Mouse (Mus musculus): Measurements from ENCODE around the gene Cnst. TPM values are rescaled to one million over a fixed set of nuclear protein-coding genes. Genes with fewer than 3 reads are reported as not detected.

Cnst gene
- polyA plus RNA-seq, 1 experiment from 2014 or later, result 15.9 TPM

DNA sequence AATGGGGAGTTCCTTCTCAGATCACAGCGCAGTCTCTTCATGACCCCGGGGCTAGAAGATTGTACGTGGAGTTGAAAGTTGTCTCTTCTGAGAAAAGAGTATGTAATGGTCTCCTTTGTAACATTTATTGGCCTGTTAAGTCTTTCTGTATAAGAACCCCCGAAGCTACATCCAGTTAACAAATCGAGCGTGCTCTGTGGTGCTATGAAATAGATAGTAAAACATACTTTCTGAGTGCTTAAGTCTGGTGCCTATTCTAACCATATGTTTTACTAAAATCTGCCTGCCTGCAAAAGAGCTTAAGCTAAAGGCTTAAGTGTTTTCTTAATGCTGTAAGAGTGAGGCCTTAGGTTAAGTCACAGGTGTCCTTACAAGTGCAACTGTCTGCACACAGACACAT lies 66.2 kb downstream of the Cnst start:
- Histone ChIP-seq H3K4me1 (peaks cover 22% of the 10 kb centered on the region), H3K36me3 (peaks cover 14% of the 10 kb centered on the region), H3K4me3 (no peak overlapping the region), H3K27me3 (ENCODE audit: insufficient read depth, poor library complexity, severe bottlenecking) (no peaks in the 10 kb centered on the region), H3K9me3 (no peaks in the 10 kb centered on the region), H3K27ac (no peak overlapping the region)
- WGBS, result 92% methylated on average over 6 of the region's 6 CpGs
- no peak for DNase-seq (ENCODE audit: low spot score)

DNA sequence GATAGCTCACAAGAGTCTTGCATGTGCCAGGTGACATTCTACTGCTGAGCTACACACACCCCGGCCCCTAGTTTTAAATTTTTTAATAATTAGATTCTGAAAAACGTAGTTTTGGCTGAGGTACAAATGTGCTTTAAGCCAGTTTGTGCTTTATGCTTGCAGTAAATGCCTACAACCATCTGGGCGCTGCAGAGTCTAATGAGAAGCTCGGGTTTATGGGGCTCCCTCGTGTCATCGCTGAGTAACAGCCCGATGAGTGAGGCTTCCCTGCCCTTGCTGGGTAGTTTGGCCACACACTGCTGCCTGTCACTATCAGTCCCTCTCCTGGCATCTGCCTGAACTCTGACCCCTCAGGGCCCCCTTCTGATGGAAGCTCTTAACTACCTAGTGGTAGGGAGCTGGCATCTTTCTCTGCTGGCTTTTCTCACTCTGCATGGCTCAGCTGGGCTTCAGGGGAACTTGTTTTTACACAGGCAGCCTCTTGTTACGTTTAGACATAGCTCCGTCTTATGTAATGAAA lies 66.9 kb downstream of the Cnst start:
- peaks cover 14% of the 10 kb centered on the region for H3K36me3 ChIP-seq
- WGBS, result 70% methylated on average over 9 of the region's 9 CpGs
- H3K4me1 ChIP-seq, result peaks cover 22% of the 10 kb centered on the region
- DNase-seq (ENCODE audit: low spot score), result no peak
- H3K9me3 ChIP-seq, result no peaks in the 10 kb centered on the region
- no peak overlapping the region for H3K4me3 ChIP-seq
- H3K27ac ChIP-seq, result no peak overlapping the region
- no peaks in the 10 kb centered on the region for H3K27me3 ChIP-seq (ENCODE audit: insufficient read depth, poor library complexity, severe bottlenecking)

DNA sequence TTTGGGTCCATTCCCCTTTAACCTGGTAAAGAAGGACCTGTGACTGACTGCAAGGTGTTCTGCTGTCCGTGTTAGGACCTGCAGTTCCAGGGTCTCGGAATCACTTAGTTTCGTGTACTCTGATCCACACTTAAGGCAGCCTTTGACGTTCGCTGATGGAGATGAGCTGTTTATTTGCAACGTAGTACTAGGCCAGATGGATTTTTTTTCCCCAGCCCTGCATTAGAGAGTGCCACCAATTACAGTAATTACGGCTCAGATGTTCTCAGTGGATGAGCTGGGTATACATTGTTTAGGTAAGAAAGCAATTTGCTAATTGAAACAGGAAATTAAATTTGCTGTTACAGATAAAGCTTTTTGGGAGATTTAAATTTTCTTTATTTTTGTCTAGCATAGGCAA lies 71.3 kb downstream of the Cnst start:
- WGBS, result 81% methylated on average over 7 of the region's 7 CpGs
- H3K27ac ChIP-seq, result no peak overlapping the region
- H3K27me3 ChIP-seq (ENCODE audit: insufficient read depth, poor library complexity, severe bottlenecking), result no peaks in the 10 kb centered on the region
- H3K4me1 ChIP-seq, result peaks cover 13% of the 10 kb centered on the region
- no peak for DNase-seq (ENCODE audit: low spot score)
- H3K9me3 ChIP-seq, result no peaks in the 10 kb centered on the region
- H3K36me3 ChIP-seq, result peaks cover 3% of the 10 kb centered on the region; the same call in 1 of the 2 replicates
- H3K4me3 ChIP-seq, result no peak overlapping the region

DNA sequence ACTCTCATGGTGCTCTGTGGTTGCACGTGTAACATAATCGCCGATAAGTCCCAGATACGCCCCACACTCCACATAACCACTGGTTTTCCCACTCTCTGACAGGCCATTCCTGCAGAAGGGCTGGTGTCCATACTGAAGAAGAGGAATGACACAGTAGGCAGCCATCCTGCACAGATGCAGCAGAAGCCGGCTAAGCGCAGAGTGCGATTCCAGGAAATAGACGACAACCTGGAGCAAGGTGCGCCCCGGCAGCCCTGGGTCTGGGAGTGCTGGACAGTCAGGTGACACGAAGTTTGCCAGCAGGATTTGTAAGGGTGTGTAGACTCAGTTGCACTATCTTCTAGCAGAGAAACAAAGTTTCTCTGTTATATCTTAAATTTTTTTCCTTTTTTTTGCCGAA lies 76.5 kb downstream of the Cnst start:
- 88% methylated on average over 12 of the region's 12 CpGs for WGBS
- Histone ChIP-seq H3K9me3 (no peaks in the 10 kb centered on the region), H3K4me3 (no peak overlapping the region), H3K27me3 (ENCODE audit: insufficient read depth, poor library complexity, severe bottlenecking) (no peaks in the 10 kb centered on the region), H3K4me1 (peaks cover 9% of the 10 kb centered on the region), H3K36me3 (peaks cover 16% of the 10 kb centered on the region), H3K27ac (no peak overlapping the region)
- DNase-seq (ENCODE audit: low spot score), result no peak

- H3K27ac ChIP-seq, result no peak overlapping the region
- peaks cover 16% of the 10 kb centered on the region for H3K36me3 ChIP-seq
- H3K4me1 ChIP-seq, result peaks cover 19% of the 10 kb centered on the region
- DNase-seq (ENCODE audit: low spot score), result no peak
- H3K4me3 ChIP-seq, result no peak overlapping the region
- no peaks in the 10 kb centered on the region for H3K27me3 ChIP-seq (ENCODE audit: insufficient read depth, poor library complexity, severe bottlenecking)
- no peaks in the 10 kb centered on the region for H3K9me3 ChIP-seq
- 64% methylated on average over 4 of the region's 4 CpGs for WGBS
These were observed 77.5 kb downstream of the Cnst start for GRCm38 (mm10) chr1:179623657-179624056.

DNA sequence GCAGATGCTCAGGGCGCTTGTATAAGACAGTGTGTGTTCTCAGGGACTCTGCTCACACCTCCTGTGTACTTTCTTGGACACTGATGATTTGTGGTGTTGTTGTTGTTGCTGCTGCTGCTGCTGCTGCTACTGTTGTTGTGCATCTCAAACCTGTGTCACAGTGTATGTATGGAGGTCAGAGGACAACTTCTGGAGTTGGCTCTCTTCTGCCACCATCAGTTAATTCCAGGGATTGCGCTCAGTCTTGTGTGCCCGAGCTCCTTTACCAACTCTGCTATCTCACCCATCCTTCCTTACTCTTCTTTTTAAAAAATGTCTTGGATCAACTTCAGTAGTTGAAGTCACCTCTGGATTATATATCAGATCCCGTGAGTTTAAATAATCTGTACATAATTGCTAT lies 78.2 kb downstream of the Cnst start:
- WGBS, result 66% methylated on average over 4 of the region's 4 CpGs
- Histone ChIP-seq H3K36me3 (peaks cover 16% of the 10 kb centered on the region), H3K4me1 (peaks cover 21% of the 10 kb centered on the region), H3K27ac (no peak overlapping the region), H3K9me3 (no peaks in the 10 kb centered on the region), H3K27me3 (ENCODE audit: insufficient read depth, poor library complexity, severe bottlenecking) (no peaks in the 10 kb centered on the region), H3K4me3 (no peak overlapping the region)
- DNase-seq (ENCODE audit: low spot score), result no peak

- 78% methylated on average over 4 of the region's 4 CpGs for WGBS
- H3K4me3 ChIP-seq, result no peak overlapping the region
- peak overlapping the region; percentile 9; the same call in 1 of the 2 replicates for H3K27ac ChIP-seq
- no peak for DNase-seq (ENCODE audit: low spot score)
- H3K4me1 ChIP-seq, result peaks cover 17% of the 10 kb centered on the region
- H3K27me3 ChIP-seq (ENCODE audit: insufficient read depth, poor library complexity, severe bottlenecking), result no peaks in the 10 kb centered on the region
- peaks cover 13% of the 10 kb centered on the region for H3K36me3 ChIP-seq
- H3K9me3 ChIP-seq, result no peaks in the 10 kb centered on the region
These were observed 81.7 kb downstream of the Cnst start for GRCm38 (mm10) chr1:179627855-179628254.

GRCm38 (mm10) chr1:179628438-179629106 lies 82.4 kb downstream of the Cnst start:
- 0 out of 2 replicates have a peak overlapping the region, but pooled peaks have one; percentile 3 for H3K4me3 ChIP-seq
- no peaks in the 10 kb centered on the region for H3K27me3 ChIP-seq (ENCODE audit: insufficient read depth, poor library complexity, severe bottlenecking)
- H3K27ac ChIP-seq, result peak overlapping the region; percentile 9; the same call in 1 of the 2 replicates
- no peaks in the 10 kb centered on the region for H3K9me3 ChIP-seq
- H3K4me1 ChIP-seq, result peaks cover 17% of the 10 kb centered on the region
- 44% methylated on average over 8 of the region's 8 CpGs for WGBS
- H3K36me3 ChIP-seq, result peaks cover 13% of the 10 kb centered on the region
- no peak for DNase-seq (ENCODE audit: low spot score)

GRCm38 (mm10) chr1:179629276-179629675 lies 83.1 kb downstream of the Cnst start:
- WGBS, result 82% methylated on average over 5 of the region's 5 CpGs
- Histone ChIP-seq H3K36me3 (peaks cover 8% of the 10 kb centered on the region), H3K27me3 (ENCODE audit: insufficient read depth, poor library complexity, severe bottlenecking) (no peaks in the 10 kb centered on the region), H3K4me1 (peaks cover 17% of the 10 kb centered on the region), H3K9me3 (no peaks in the 10 kb centered on the region), H3K27ac (0 out of 2 replicates have a peak overlapping the region, but pooled peaks have one; percentile 6), H3K4me3 (no peak overlapping the region)
- DNase-seq (ENCODE audit: low spot score), result no peak

- DNase-seq (ENCODE audit: low spot score), result no peak
- 81% methylated on average over 11 of the region's 11 CpGs for WGBS
- Histone ChIP-seq H3K27me3 (ENCODE audit: insufficient read depth, poor library complexity, severe bottlenecking) (no peaks in the 10 kb centered on the region), H3K36me3 (no peaks in the 10 kb centered on the region), H3K4me3 (no peak overlapping the region), H3K4me1 (peaks cover 10% of the 10 kb centered on the region), H3K9me3 (no peaks in the 10 kb centered on the region), H3K27ac (no peak overlapping the region)
These were observed 86.7 kb downstream of the Cnst start for GRCm38 (mm10) chr1:179632746-179633413.

DNA sequence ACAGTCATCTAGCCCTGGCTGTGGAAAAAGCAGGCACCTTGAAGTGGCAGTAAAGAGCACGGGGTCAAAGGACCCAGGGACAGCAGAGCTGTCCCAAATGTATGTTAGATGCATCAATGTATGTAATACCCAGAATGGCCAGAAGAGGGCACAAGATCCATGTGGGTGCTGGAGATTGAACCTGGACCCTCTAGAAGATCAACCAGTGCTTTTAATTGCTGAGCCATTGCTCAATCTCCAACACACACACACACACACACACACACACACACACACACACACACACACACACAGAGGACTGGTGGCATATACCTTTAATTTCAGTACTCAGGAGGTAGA lies 87.2 kb downstream of the Cnst start:
- DNase-seq (ENCODE audit: low spot score), result no peak
- Histone ChIP-seq H3K4me1 (peaks cover 5% of the 10 kb centered on the region), H3K9me3 (no peaks in the 10 kb centered on the region), H3K4me3 (no peak overlapping the region), H3K27me3 (ENCODE audit: insufficient read depth, poor library complexity, severe bottlenecking) (no peaks in the 10 kb centered on the region), H3K36me3 (no peaks in the 10 kb centered on the region), H3K27ac (no peak overlapping the region)
- WGBS, result 26% methylated on average over 1 of the region's 1 CpGs

GRCm38 (mm10) chr1:179634159-179634558 lies 88.0 kb downstream of the Cnst start:
- DNase-seq (ENCODE audit: low spot score), result no peak
- Histone ChIP-seq H3K9me3 (no peaks in the 10 kb centered on the region), H3K27me3 (ENCODE audit: insufficient read depth, poor library complexity, severe bottlenecking) (no peaks in the 10 kb centered on the region), H3K36me3 (no peaks in the 10 kb centered on the region), H3K4me1 (no peaks in the 10 kb centered on the region), H3K4me3 (no peak overlapping the region), H3K27ac (no peak overlapping the region)
- WGBS, result 87% methylated on average over 3 of the region's 3 CpGs

- H3K36me3 ChIP-seq, result no peaks in the 10 kb centered on the region
- H3K4me1 ChIP-seq, result peaks cover 13% of the 10 kb centered on the region
- 79% methylated on average over 4 of the region's 4 CpGs for WGBS
- DNase-seq (ENCODE audit: low spot score), result no peak
- no peaks in the 10 kb centered on the region for H3K9me3 ChIP-seq
- no peak overlapping the region for H3K4me3 ChIP-seq
- H3K27ac ChIP-seq, result no peak overlapping the region
- no peaks in the 10 kb centered on the region for H3K27me3 ChIP-seq (ENCODE audit: insufficient read depth, poor library complexity, severe bottlenecking)
These were observed 96.6 kb downstream of the Cnst start for GRCm38 (mm10) chr1:179642726-179643125.
